Mouse (Mus musculus): ENCODE data around the gene Fam78a. TPM values are rescaled to one million over a fixed set of nuclear protein-coding genes. Genes with fewer than 3 reads are reported as not detected.

The Fam78a gene
- total RNA-seq, 2 experiments from 2014 or later, result 14.3 to 15.8 TPM

DNA sequence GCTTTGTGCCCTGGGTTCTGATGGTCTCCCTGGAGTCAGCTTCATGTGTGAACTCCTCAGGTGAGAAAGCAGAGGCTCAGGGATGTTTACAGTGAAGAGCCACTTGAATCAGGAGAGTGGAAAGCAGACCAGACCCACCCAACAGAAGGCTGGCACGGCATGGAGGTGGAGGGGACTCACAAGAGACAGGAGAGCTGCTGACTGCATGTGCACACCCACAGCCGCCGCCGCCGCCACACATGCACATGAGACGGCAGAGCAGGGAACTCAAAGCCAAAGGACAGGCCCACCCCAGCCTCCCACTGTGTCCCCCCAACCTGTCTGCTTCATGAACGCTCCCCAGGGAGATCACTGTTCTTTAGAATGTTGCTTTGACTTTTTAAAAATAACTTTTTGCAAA is 19.5 kb upstream of the Fam78a start:
- DNase-seq, result no peak
- intact Hi-C loops (cut with DNase I), result no loop called here

DNA sequence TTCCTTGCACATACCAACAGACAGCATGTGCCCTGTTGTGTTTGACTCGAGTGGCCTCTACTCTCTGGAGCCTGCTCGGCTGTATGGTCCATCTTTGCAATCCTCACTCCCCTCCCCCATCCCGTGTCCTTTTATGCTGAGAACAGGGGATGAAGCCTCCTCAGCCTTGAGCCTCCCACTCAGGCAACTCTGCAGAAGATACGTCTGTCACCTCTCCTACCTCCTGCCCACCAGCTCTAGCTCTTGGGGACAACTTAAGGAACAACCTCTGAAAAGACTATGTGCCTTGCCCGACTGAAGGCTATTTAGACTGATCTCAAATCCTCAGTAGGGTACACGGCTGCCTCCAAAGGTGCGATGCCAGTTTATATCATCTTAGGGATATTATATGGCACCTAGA is 18.9 kb upstream of the Fam78a start:
- intact Hi-C loops (cut with DNase I), result no loop called here
- no peak for DNase-seq

DNA sequence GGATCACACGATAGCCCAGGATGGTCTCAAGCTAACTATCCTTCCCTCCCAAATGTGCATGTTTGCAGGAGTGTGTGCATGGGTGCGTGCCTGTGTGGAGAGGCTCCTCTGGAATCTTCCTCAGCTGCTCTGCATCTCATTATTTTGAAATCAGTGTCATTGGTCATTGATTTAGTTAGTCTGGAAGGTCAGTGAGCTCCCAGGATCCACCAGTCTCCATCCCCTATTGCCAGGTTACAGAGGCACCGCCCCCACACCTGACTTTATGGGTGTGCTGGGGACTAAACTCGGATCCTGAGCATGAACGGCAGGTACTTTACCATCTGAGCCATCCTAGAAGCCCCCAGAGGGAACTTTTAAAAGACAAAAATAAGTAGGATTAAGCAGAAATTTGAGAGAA is 18.3 kb upstream of the Fam78a start:
- intact Hi-C loops (cut with DNase I), result no loop called here
- no peak for DNase-seq

DNA sequence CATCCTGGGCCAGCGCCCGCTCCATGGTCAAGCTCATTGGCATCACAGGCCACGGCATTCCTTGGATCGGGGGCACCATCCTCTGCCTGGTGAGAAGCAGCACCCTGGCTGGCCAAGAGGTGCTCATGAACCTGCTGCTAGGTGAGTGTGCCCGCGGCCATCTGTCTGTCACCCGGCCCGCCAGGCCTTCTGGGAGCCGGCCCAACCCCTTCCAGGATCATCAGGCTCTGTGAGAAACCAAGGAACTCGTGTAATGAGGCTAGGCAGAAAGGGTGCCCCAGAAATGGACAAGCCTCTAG is 11.4 kb upstream of the Fam78a start:
- intact Hi-C loops (cut with DNase I), result no loop called here
- no peak for DNase-seq

DNA sequence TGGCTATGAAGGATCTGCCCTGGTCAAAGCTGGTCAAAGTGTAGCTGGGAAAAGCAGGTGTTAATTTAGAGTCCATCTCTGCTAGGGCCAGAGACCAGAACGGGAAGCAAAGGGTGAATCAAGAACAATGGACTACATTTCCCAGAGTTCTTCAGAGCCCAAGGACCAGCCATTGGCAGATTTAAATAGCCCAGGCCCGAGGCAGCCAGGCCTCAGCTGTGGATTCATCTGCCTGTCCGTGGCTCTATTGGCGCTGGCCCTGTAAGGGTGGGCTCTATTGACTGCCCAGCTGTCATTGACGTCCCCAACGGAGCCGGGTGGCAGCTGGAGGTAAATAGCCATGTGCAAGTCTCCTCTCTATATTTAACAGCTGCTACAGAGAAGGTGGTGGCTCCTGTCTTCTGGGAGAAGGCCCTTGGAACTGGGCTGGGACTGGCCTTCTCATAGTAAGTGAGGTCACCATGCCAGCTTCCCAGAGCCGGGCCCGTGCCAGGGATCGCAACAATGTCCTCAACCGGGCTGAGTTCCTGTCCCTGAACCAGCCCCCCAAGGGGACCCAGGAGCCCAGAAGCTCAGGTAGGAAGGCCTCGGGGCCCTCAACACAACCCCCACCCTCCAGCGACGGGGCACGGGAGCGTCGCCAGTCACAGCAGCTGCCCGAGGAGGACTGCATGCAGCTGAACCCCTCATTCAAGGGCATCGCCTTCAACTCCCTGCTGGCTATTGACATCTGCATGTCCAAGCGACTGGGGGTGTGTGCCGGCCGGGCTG is 10.9 kb upstream of the Fam78a start, which contains the start of gene Plpp7:
Gene Plpp7, plus strand, starts transcription at position 178 of the 771 bp plus-strand sequence.
- DNase-seq, result peak; percentile 67 to 80
- intact Hi-C loops (cut with DNase I), result no loop called here

DNA sequence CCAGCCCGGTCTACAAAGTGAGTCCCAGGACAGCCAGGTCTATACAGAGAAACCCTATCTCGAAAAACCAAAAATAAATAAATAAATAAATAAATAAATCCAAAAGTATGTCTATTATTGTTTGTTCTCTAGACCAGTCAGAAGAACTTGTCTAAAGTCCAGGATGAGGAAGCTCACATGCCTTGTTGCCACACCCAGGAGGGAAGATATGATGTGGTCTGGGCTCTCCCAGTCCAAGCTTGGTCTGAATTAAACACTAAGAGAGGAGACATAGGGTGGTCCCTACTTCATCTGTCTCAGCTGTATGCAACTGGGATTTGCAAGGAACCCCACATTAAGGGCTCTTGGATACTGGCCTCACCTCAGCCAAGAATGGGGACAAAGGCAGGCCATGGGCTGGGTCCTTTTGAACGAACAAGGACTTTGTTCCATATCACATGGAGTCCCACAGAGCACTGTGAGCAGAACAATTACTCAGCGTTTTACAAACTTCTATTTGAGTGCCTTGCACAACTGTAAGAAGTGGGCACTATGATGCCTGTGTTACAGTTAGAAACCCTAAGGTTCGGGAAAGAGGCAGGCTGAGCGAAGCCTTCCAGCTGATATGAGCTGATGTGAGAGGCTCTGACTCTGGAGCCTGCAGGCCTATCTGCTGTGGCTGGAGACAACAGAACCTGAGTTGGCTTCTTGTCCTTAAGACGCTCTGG is 9.5 kb upstream of the Fam78a start:
- DNase-seq, result no peak
- intact Hi-C loops (cut with DNase I), result no loop called here

DNA sequence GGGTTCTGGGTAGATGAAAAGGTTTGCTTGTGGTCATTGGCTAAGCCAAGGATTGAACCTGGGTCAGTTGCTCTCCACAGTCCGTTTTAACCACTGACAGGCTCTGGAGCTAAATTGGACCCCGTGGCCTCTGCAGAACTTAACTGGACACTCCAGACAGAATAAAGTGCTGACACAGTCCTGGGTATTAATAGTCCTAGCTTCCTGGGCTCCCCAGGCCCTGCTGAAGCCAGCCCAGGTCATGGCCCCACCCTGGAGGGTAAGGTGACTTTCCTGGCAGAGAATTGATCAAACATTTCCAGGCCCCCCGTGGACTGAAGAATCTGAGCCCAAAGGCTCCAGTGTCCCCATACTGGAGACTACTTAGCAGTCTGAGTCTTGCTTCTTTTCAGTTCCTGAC is 7.3 kb upstream of the Fam78a start:
- intact Hi-C loops (cut with DNase I), result no loop called here
- no peak for DNase-seq

DNA sequence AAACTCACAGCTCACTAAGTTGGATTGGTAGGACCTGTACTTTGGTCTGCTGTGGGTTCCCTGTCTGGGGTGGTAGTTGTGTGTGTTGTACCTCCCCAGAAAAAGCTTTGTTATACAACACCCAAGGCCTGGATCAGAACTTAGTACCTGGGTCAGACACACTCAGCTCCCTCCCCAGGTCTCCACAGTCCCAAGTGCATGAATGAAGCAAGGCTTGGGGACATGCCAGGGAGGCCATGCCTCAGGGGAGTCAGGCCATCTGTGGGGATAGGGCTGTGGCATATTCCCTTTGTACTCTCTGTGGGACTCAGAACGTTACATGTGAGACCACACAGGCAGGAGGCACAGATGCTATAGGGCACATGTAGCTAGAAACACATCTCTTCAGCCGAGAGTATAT is 5.5 kb upstream of the Fam78a start:
- intact Hi-C loops (cut with DNase I), result no loop called here
- DNase-seq, result no peak

DNA sequence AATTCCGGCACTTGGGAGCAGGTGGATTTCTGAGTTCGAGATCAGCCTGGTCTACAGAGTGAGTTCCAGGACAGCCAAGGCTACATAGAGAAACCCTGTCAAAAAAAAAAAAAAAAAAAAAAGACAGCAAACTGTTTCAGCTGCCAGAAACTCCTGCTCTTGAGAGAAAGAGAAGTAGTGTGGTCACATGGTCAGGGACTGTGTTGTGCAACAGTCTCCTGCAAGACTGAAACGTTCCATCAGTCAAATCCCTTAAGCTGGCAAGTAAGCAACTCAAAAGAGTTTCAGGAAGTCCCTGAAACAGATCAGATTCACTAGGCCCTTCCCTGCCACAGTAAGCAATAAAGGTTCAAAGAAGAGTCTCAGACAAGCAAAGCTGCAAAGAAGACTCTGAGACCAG is 4.9 kb upstream of the Fam78a start:
- no peak for DNase-seq
- intact Hi-C loops (cut with DNase I), result no loop called here

DNA sequence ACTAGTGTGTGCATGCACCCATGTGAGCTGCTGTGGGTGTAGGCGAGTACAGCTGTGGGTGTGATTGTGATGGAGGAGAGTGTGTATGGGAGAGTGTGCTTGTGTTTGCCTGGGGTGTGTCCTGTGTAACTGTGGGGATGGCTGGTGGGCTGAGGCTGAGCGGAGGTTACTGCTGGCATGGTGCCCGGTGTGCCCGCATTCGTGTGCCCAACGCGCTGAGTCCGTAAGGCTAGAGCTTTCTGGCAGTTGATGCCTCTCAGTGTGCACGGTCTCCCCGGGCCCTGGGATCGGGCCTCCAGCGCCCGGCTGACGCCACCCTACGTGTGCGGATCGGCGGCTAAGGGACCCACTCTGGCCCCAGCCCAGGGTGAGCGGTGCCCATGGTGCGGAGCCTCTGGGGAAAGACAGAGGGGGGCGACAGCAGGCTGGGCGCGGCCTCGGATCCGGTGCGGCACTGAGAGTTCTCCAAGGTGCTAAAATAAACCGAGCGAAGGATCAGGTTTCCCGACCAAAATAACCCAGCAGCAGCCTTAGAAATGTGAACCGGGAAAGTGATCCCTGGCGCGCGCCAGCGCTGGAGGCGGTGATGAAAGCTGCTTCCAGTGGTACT is 3.8 kb upstream of the Fam78a start:
- intact Hi-C loops (cut with DNase I), result no loop called here
- DNase-seq, result peak in 1 of 2 experiments; percentile 34

DNA sequence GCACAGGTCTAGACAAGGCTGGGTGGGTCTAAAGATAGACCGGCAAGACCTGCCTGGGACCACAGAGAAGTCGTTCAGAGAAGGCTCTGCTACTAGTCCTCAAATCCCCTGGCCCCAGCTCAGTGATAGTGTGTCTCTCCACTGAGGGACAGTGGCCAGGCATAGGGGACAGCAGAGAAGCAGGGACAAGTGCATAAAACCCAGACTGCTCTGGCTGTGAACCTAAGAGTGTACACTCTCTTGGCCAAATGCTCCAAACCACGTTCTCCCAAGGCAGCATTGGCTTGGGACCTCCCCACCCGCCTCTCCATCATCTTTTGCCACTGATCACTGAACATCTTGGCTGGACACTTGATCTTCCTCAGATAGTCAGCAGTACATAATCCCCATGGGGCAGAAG is 2.9 kb upstream of the Fam78a start:
- no peak for DNase-seq
- intact Hi-C loops (cut with DNase I), result no loop called here

DNA sequence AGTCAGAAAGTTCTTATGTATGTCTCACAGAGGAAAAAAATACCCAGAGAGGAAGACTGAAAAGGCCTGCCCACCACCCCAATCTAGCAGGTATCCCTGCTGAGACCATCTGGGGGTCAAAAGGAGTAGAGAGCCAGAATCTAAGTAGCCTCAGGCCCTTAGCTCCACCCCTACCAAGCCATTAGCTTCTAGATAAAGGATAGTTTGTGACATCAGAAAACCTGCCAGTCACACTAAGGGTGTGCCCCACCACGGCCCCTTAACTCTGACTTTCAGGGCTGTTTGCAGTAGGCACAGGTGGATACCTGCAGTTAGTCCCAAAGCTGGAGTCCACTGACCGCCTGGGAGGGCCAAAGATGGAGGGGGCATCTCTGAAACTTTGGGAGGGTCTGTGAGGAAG is 574 bp upstream of the Fam78a start:
- no peak for DNase-seq
- intact Hi-C loops (cut with DNase I), result no loop called here

DNA sequence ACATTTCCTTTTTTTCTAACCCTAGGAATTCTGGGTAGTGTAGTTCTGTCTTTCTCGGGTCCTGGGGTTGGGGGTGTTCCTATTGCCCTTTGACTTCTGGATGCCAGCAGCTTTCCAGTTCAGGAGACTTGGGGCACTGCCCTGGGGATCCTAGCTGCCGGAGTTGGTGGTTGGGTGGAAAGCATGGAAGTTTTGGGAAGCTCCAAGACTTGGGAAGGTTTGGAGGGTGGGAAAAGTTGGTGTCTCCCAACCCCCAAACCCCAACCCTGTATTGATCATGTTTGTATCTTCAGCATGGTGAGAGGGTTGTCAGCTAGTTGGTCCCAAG is 179 bp upstream of the Fam78a start:
- DNase-seq, result no peak
- intact Hi-C loops (cut with DNase I), result loop anchor here (5.0 kb wide), 1 partner anchor 43 kb away; no protein-coding TSS in a partner anchor

DNA sequence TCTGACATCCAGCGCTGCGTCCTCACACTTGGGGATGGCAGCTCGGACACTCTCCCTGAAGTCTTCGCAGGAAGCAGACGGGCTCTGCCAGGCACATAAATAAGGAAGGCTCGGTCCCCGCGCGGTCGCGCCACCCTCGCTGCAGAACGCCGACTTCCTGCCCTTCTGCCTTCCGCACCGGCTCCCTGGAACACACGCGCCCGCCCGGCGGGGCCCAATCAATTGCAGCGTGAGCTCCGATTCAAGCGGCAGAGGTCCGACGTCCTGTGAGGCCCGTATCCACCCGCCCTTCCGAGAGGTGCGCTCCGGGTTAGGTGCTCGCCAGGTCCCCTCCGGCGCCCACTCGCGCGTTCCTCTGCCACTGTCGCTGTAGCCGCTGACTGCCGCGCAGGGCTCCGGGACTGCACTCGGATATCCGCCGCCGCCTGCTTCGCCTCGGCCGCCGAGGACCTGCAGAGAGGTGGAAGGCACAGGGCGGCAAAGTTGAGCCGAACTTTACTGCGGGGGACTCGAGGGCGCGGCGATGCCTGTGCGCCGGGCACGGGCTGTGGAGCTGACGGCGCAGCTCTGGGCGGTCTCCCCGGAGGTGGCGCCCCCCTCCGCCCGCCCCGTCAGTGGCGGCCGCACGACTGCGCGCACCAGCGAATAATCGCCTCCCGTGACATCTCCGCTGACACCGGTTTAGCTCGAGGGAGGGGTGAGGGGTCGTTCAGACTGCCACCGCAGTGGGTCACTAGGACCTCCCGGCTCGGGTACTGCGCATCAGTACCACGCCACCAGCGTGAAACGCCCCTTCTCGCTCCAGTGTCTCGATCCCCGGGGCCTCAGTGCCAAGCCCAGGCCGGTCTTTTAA is 1.3 kb downstream of the Fam78a start:
- intact Hi-C loops (cut with DNase I), result loop anchor here (2.0 to 5.0 kb wide), 2 partner anchors 41 to 47 kb away; no protein-coding TSS in a partner anchor

DNA sequence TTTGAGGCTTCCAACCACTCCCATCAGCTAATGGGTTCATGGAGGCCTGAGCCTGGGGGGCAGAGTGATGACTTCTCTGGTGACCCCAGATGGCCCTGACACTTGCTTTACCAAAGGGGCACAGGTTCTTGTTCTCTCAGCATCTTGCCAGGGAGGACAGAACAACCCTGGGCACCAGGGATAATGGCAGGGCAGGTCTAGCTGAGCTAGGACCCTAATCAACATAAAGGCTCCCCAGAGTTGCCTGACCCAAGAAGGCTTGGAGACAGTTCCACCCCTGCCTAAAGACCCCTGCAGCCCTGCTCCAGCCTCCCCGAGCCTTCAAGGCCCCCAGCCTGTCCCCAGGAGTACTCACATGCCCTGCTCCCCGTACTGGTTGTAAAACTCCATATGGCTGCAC is 2.4 kb downstream of the Fam78a start:
- no peak for DNase-seq
- intact Hi-C loops (cut with DNase I), result loop anchor here (2.0 to 5.0 kb wide), 2 partner anchors 40 to 49 kb away; no protein-coding TSS in a partner anchor

More for the DNA sequence above, 1.3 kb downstream of the Fam78a start:
- peak; percentile 65 to 72 for DNase-seq

DNA sequence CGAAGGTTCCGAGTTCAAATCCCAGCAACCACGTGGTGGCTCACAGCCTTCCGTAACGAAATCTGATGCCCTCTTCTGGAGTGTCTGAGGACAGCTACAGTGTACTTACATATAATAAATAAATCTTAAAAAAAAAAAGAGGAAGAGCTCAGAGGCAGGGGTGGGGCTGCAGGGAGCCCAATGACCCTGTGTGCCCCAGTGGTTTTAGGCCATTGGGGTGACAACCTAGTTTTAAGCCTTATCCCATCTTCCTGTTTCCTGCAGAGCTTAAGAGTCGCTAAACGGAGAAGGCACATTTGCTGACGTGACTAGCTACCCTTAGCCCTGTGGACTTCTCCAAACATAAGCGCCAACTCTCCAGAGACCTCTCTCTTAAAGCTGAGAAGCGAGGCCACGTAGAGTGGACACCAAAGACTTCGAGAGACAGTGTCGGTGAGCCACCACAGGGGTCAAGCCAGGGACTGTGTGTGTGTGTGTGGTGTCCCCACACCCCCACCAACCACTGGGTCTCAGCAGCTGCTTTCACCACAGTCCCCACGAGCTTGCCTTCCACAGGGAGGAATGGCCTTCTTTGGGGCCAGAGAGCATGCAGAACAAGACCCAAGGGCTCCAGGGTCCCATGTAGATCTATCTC is 3.2 kb downstream of the Fam78a start:
- intact Hi-C loops (cut with DNase I), result loop anchor here (5.0 kb wide), 1 partner anchor 39 kb away; no protein-coding TSS in a partner anchor
- peak in 1 of 2 experiments; percentile 24 for DNase-seq

DNA sequence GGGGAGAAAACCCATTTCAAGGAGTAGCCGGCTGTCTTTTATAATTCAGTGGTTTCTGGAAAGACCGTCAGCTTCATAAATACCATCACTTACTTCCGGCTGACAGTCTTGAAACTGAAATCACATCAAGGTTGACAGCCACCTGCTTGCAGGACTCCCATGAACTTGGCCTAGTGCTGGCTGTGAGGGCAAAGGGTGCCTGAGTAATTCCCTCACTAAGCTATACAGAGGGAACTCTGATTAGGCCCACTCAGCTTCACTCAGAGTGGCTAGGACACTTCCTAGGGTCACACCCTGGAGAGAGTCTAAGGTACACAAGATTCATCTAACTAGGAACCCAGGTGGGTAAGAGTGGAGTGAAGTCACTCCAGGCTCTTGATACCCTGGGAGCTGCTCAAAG is 4.0 kb downstream of the Fam78a start:
- intact Hi-C loops (cut with DNase I), result loop anchor here (5.0 kb wide), 1 partner anchor 38 kb away; no protein-coding TSS in a partner anchor
- DNase-seq, result no peak

DNA sequence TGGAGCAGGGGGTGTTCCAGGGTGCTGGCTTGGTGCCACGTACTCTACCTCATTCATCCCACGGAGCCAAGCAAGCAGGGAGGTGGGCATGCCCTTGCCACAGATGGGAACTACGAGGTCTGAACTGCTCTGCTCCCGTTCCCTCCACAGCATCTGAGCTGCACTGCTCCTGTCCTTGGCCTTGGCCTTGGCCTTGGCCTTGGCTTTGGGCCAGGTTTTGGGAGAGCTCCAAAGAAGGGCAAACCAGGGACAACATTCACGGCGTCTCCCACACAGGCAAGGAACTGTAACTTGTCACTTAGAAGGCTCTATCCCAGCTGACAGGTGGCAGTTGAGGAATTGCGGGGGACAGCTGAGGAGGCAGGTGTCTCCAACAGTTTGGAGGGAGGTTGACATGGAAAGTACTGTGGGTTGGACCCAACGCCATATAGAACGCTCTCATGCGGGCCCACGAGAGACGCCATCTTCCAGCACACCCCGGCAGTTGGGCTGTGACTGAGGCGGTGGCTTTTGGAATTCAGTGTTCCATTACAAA is 5.4 kb downstream of the Fam78a start:
- no peak for DNase-seq
- intact Hi-C loops (cut with DNase I), result no loop called here

DNA sequence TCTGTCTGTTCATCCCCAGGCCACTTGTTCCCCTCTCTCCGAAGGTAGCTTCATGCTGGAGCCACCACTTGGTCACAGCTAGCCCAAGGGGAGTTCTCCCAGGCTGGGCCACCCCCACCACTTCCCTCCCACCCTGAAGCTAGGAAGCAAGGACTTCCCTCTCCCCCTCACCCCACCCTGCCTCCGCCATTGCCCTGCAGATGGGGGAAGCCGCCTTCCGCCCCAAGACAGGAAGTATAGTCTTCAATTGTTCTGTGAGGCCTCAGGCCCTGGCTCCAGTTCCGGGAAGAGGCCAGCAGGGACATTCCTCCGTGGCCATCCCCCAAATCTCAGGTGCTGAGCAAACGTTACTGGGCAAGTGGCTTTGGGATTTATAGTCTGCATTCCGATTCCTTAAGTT is 6.1 kb downstream of the Fam78a start:
- intact Hi-C loops (cut with DNase I), result no loop called here
- peak in 1 of 2 experiments; percentile 50 for DNase-seq

DNA sequence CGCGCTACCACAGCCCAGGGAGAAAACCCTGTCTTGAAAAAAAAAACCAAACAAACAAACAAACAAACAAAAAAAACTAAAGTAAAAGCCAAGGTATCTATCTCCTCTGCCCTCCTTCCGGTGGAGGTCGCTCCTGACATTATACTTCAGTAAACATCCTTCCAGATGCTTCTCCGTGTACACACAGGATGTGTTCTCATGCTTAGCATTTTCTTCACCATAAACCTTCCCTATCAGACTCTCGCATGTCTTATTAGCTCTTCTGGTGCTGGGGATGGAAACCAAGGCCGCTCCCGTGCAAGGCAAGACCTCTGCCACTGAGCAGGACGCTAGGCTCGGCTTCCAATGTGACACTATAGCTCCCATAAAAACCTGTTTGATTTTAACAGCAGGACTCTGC is 6.9 kb downstream of the Fam78a start:
- no peak for DNase-seq
- intact Hi-C loops (cut with DNase I), result no loop called here

All from heart, postnatal 36 days (tissue).